Mouse (Mus musculus) layer of hippocampus, adult 2 months (tissue): Measurements from ENCODE around the gene Pnn. TPM values are rescaled to one million over a fixed set of nuclear protein-coding genes. Genes with fewer than 3 reads are reported as not detected.
A peak's percentile ranks its signal among the peaks of the same experiment; 100 is the strongest.

Experiments used
- DNase-seq, 2 experiments: peaks; one replicate each; pipeline ENCODE4 v3.0.0; 2022; ENCODE audit warnings: low spot score in 2 of 2
- H3K27ac ChIP-seq: fragments of 200-600 bp; 2 replicates; pipeline ENCODE4 v1.8.1; 2022
- H3K4me3 ChIP-seq: fragments of 200-600 bp; 2 replicates; pipeline ENCODE4 v1.8.1; 2022; ENCODE audit warnings: mild to moderate bottlenecking
- CTCF ChIP-seq: fragments of 200-600 bp; conservative IDR thresholded peaks from 2 replicates; pipeline ENCODE4 v1.8.1; 2022; ENCODE audit warnings: antibody characterized with exemption, mild to moderate bottlenecking, moderate library complexity
- long read RNA-seq, 2 experiments: library from polyadenylated mRNA; stranded (forward); transcript quantifications; one replicate each; pipeline ENCODE4 v2.0.0; 2021; ENCODE audit warnings: borderline mapping rate in 2 of 2
- total RNA-seq, 2 experiments: library from RNA; stranded (reverse); gene quantifications; 2 replicates each; pipeline ENCODE4 v1.2.3; 2021

Pnn gene
- total RNA-seq, result 10 to 100 TPM; 58.7 to 78.3 TPM
- long read RNA-seq, experiment 1, transcript Pnn-201 (9 exons, 3,485 nt), result major isoform, 73 of 82 reads
- long read RNA-seq, experiment 1, partial matches to known transcripts, result 6 of 82 reads
- long read RNA-seq, experiment 1, other reads (novel, unspliced or antisense), result 3 of 82 reads
- long read RNA-seq, experiment 2, transcript Pnn-201 (9 exons, 3,485 nt), result major isoform, 88 of 94 reads
- long read RNA-seq, experiment 2, partial matches to known transcripts, result 0 of 94 reads
- long read RNA-seq, experiment 2, other reads (novel, unspliced or antisense), result 6 of 94 reads

GRCm38 (mm10) chr12:59066448-59067077, at the start of gene Pnn:
Gene Pnn (plus strand): TSS chr12:59066884.
- peak; percentile 97 to 99 for DNase-seq
- H3K4me3 ChIP-seq, result peak within 1 kb of the TSS; percentile 96
- H3K27ac ChIP-seq, result peak within 1 kb of the TSS; percentile 98
- TF ChIP-seq CTCF, result peak; percentile 68

- no peak overlapping the region for H3K27ac ChIP-seq
- no peak for DNase-seq
- H3K4me3 ChIP-seq, result no peak overlapping the region
- TF ChIP-seq CTCF, result no peak
These were observed 48.7 kb upstream of the Pnn start for GRCm38 (mm10) chr12:59017970-59018369.

- no peak overlapping the region for H3K27ac ChIP-seq
- H3K4me3 ChIP-seq, result no peak overlapping the region
- no peak for TF ChIP-seq CTCF
- no peak for DNase-seq
These were observed 46.8 kb upstream of the Pnn start for GRCm38 (mm10) chr12:59019891-59020290.

GRCm38 (mm10) chr12:59021306-59021705, 45.4 kb upstream of the Pnn start:
- TF ChIP-seq CTCF, result no peak
- DNase-seq, result no peak
- Histone ChIP-seq H3K27ac (no peak overlapping the region), H3K4me3 (no peak overlapping the region)

- TF ChIP-seq CTCF, result peak; percentile 60
These were observed 34.6 kb upstream of the Pnn start for GRCm38 (mm10) chr12:59032101-59032500.

GRCm38 (mm10) chr12:59039162-59039970, 27.3 kb upstream of the Pnn start:
- DNase-seq, result no peak
- Histone ChIP-seq H3K27ac (no peak overlapping the region; the same call in 1 of the 2 replicates), H3K4me3 (no peak overlapping the region)
- TF ChIP-seq CTCF, result no peak

More at GRCm38 (mm10) chr12:59032101-59032500, 34.6 kb upstream of the Pnn start:
- DNase-seq, result no peak
- Histone ChIP-seq H3K27ac (no peak overlapping the region), H3K4me3 (no peak overlapping the region)

- H3K4me3 ChIP-seq, result no peak overlapping the region
- H3K27ac ChIP-seq, result peak overlapping the region; percentile 6; the same call in 1 of the 2 replicates
- no peak for TF ChIP-seq CTCF
- no peak for DNase-seq
These were observed 26.5 kb upstream of the Pnn start for GRCm38 (mm10) chr12:59039971-59040844.

- Histone ChIP-seq H3K27ac (no peak overlapping the region), H3K4me3 (no peak overlapping the region)
- TF ChIP-seq CTCF, result no peak
- DNase-seq, result no peak
These were observed 25.8 kb upstream of the Pnn start for GRCm38 (mm10) chr12:59040851-59041250.

GRCm38 (mm10) chr12:59052470-59052869, 14.2 kb upstream of the Pnn start:
- Histone ChIP-seq H3K27ac (no peak overlapping the region), H3K4me3 (no peak overlapping the region)
- no peak for DNase-seq
- no peak for TF ChIP-seq CTCF

GRCm38 (mm10) chr12:59053166-59053565, 13.5 kb upstream of the Pnn start:
- TF ChIP-seq CTCF, result no peak
- no peak overlapping the region for H3K27ac ChIP-seq
- no peak overlapping the region for H3K4me3 ChIP-seq
- DNase-seq, result no peak

- no peak overlapping the region for H3K27ac ChIP-seq
- TF ChIP-seq CTCF, result no peak
- no peak for DNase-seq
- no peak overlapping the region for H3K4me3 ChIP-seq
These were observed 12.7 kb upstream of the Pnn start for GRCm38 (mm10) chr12:59053976-59054375.

- no peak for DNase-seq
- no peak for TF ChIP-seq CTCF
- Histone ChIP-seq H3K27ac (no peak overlapping the region), H3K4me3 (no peak overlapping the region)
These were observed 11.4 kb upstream of the Pnn start for GRCm38 (mm10) chr12:59055196-59055850.
